Mouse (Mus musculus) right cerebral cortex, postnatal 25 days (tissue): ENCODE data around the gene Wdr61.
"Not testable (repeated sequence)": the region's sequence is repeated elsewhere in the genome, so short reads cannot be mapped to it uniquely, and the experiment has no call there.

ENCODE experiments used
- DNase-seq: peaks from one replicate; pipeline ENCODE4 v3.0.0; 2022

The Wdr61 gene

GRCm38 (mm10) chr9:54722596-54722995 is 11.7 kb downstream of the Wdr61 start:
- no peak for DNase-seq

- DNase-seq: no peak
Observed at GRCm38 (mm10) chr9:54722156-54722555, 12.2 kb downstream of the Wdr61 start.

- no peak for DNase-seq
Observed at GRCm38 (mm10) chr9:54717527-54717926, 16.8 kb downstream of the Wdr61 start.

GRCm38 (mm10) chr9:54715776-54716175 is 18.5 kb downstream of the Wdr61 start:
- DNase-seq: no peak

GRCm38 (mm10) chr9:54708085-54708484 is 26.2 kb downstream of the Wdr61 start:
- no peak for DNase-seq

GRCm38 (mm10) chr9:54707288-54707999 is 26.9 kb downstream of the Wdr61 start:
- no peak for DNase-seq

- DNase-seq: no peak
Observed at GRCm38 (mm10) chr9:54705561-54705960, 28.8 kb downstream of the Wdr61 start.

- DNase-seq: no peak
Observed at GRCm38 (mm10) chr9:54704361-54704760, 30.0 kb downstream of the Wdr61 start.

- DNase-seq: no peak
Observed at GRCm38 (mm10) chr9:54702581-54702980, 31.7 kb downstream of the Wdr61 start.

GRCm38 (mm10) chr9:54700746-54701145 is 33.6 kb downstream of the Wdr61 start:
- DNase-seq: no peak

GRCm38 (mm10) chr9:54700174-54700475 is 34.2 kb downstream of the Wdr61 start:
- no peak for DNase-seq

GRCm38 (mm10) chr9:54699345-54700173 is 34.8 kb downstream of the Wdr61 start:
- peak; percentile 80 for DNase-seq

GRCm38 (mm10) chr9:54699087-54699344 is 35.3 kb downstream of the Wdr61 start:
- DNase-seq: no peak

GRCm38 (mm10) chr9:54698318-54699086 is 35.8 kb downstream of the Wdr61 start, which contains the start of gene Dnaja4:
Gene Dnaja4, plus strand, starts transcription at chr9:54698873.
- DNase-seq: no peak

GRCm38 (mm10) chr9:54691241-54691805 is 43.0 kb downstream of the Wdr61 start:
- peak; percentile 15 for DNase-seq

GRCm38 (mm10) chr9:54690697-54691096 is 43.6 kb downstream of the Wdr61 start:
- not testable (repeated sequence) for DNase-seq

GRCm38 (mm10) chr9:54689446-54689845 is 44.9 kb downstream of the Wdr61 start:
- DNase-seq: no peak

- DNase-seq: peak; percentile 21
Observed at GRCm38 (mm10) chr9:54687246-54688236, 46.8 kb downstream of the Wdr61 start.

- DNase-seq: no peak
Observed at GRCm38 (mm10) chr9:54683814-54684605, 50.3 kb downstream of the Wdr61 start.

GRCm38 (mm10) chr9:54682846-54683245 is 51.5 kb downstream of the Wdr61 start:
- no peak for DNase-seq

- peak; percentile 71 for DNase-seq
Observed at GRCm38 (mm10) chr9:54676531-54676986, 57.8 kb downstream of the Wdr61 start.
